Mouse (Mus musculus) limb, embryonic 11.5 days (tissue): ENCODE data around the gene 4930432K21Rik. TPM values are rescaled to one million over a fixed set of nuclear protein-coding genes. Genes with fewer than 3 reads are reported as not detected.

Experiments used
- ATAC-seq: fragments of 200-750 bp; cut with Nextera tagmentation; 2 replicates; pipeline ENCODE4 v1.8.0; 2017; ENCODE audit warnings: low read depth; ENCODE audit not compliant: insufficient number of reproducible peaks, low FRiP score, low TSS enrichment
- DNase-seq: peaks from one replicate; pipeline ENCODE4 v3.0.0-alpha.2; 2015; ENCODE audit warnings: low spot score
- H3K27ac ChIP-seq: fragments of 300-500 bp; sonication (generic); replicated peaks from 2 replicates; pipeline ENCODE4 v1.5.1; 2014; ENCODE audit warnings: low read depth, mild to moderate bottlenecking, low read length
- H3K27me3 ChIP-seq: fragments of 300-500 bp; sonication (generic); 2 replicates; pipeline ENCODE4 v1.6.1; 2014; ENCODE audit warnings: mild to moderate bottlenecking, low read length, mixed read lengths; ENCODE audit not compliant: control insufficient read depth, insufficient read depth
- H3K36me3 ChIP-seq: fragments of 300-500 bp; sonication (generic); 2 replicates; pipeline ENCODE4 v1.6.1; 2014; ENCODE audit warnings: mild to moderate bottlenecking, low read length, moderate library complexity, mixed read lengths; ENCODE audit not compliant: control insufficient read depth, insufficient read depth
- H3K4me1 ChIP-seq: fragments of 300-500 bp; sonication (generic); 2 replicates; pipeline ENCODE4 v1.6.1; 2014; ENCODE audit warnings: low read length, mixed read lengths; ENCODE audit not compliant: control insufficient read depth, insufficient read depth
- H3K4me2 ChIP-seq: fragments of 300-500 bp; sonication (generic); 2 replicates; pipeline ENCODE4 v1.6.1; 2014; ENCODE audit warnings: low read depth, mild to moderate bottlenecking, moderate library complexity; ENCODE audit not compliant: severe bottlenecking
- H3K4me3 ChIP-seq: fragments of 300-500 bp; sonication (generic); 2 replicates; pipeline ENCODE4 v1.5.1; 2014; ENCODE audit warnings: low read depth, low read length
- H3K9ac ChIP-seq: fragments of 300-500 bp; sonication (generic); 2 replicates; pipeline ENCODE4 v1.6.1; 2014; ENCODE audit warnings: mild to moderate bottlenecking, low read length
- H3K9me3 ChIP-seq: fragments of 300-500 bp; sonication (generic); 2 replicates; pipeline ENCODE4 v1.6.1; 2016; ENCODE audit warnings: low read length; ENCODE audit not compliant: control insufficient read depth
- WGBS: fragments of 180-500 bp; shearing (Covaris S2); extraction: QIAGEN DNeasy Blood & Tissue Kit; methylation state at CpG from one replicate; pipeline ENCODE4 v1.1.7; 2014; 5-methylcytosine and 5-hydroxymethylcytosine counted together
- polyA plus RNA-seq: library from polyadenylated mRNA; unstranded; fragments of >200 nt; fragmentation: Nextera tagmentation; extraction: Ambion mirVana; gene quantifications from 2 replicates; pipeline ENCODE4 v1.2.1, GENCODE M21; 2014

Gene 4930432K21Rik
- polyA plus RNA-seq, 1 experiment from 2014 or later = 0.61 TPM

GRCm38 (mm10) chr8:84106216-84107040 is 41.4 kb upstream of the 4930432K21Rik start:
- H3K27ac ChIP-seq = no peak overlapping the region
- peaks cover 19% of the 10 kb centered on the region for H3K4me1 ChIP-seq
- ATAC-seq (no peak), DNase-seq (no peak)
- H3K36me3 ChIP-seq = peaks cover 8% of the 10 kb centered on the region
- 91% methylated on average over 6 of the region's 6 CpGs for WGBS
- no peak overlapping the region for H3K4me2 ChIP-seq
- H3K9ac ChIP-seq = no peak overlapping the region
- H3K27me3 ChIP-seq = no peaks in the 10 kb centered on the region
- H3K4me3 ChIP-seq = no peak overlapping the region
- H3K9me3 ChIP-seq = no peaks in the 10 kb centered on the region

GRCm38 (mm10) chr8:84115646-84116045 is 32.2 kb upstream of the 4930432K21Rik start:
- H3K27me3 ChIP-seq = no peaks in the 10 kb centered on the region
- H3K9ac ChIP-seq = no peak overlapping the region
- no peaks in the 10 kb centered on the region for H3K4me1 ChIP-seq
- DNase-seq (no peak), ATAC-seq (no peak)
- H3K9me3 ChIP-seq = no peaks in the 10 kb centered on the region
- no peak overlapping the region for H3K27ac ChIP-seq
- no peak overlapping the region for H3K4me2 ChIP-seq
- H3K36me3 ChIP-seq = no peaks in the 10 kb centered on the region
- no peak overlapping the region for H3K4me3 ChIP-seq
- WGBS = 88% methylated on average over 6 of the region's 6 CpGs

- Histone ChIP-seq H3K9me3 (no peaks in the 10 kb centered on the region), H3K36me3 (no peaks in the 10 kb centered on the region), H3K27ac (no peak overlapping the region), H3K4me1 (peaks cover under 1% of the 10 kb centered on the region), H3K27me3 (no peaks in the 10 kb centered on the region), H3K4me3 (no peak overlapping the region), H3K9ac (no peak overlapping the region), H3K4me2 (no peak overlapping the region)
- 87% methylated on average over 3 of the region's 3 CpGs for WGBS
- DNase-seq = no peak
- ATAC-seq = no peak
These were observed 25.7 kb upstream of the 4930432K21Rik start for GRCm38 (mm10) chr8:84122151-84122550.

GRCm38 (mm10) chr8:84125656-84126055 is 22.2 kb upstream of the 4930432K21Rik start, which contains the start of gene Podnl1:
Gene Podnl1 (plus strand): TSS chr8:84125989.
- H3K9me3 ChIP-seq = no peaks in the 10 kb centered on the region
- H3K9ac ChIP-seq = no peak within 1 kb of the TSS
- H3K4me1 ChIP-seq = peaks cover 11% of the 10 kb centered on the region
- DNase-seq = no peak
- H3K4me3 ChIP-seq = no peak within 1 kb of the TSS
- H3K4me2 ChIP-seq = no peak within 1 kb of the TSS
- 75% methylated on average over 9 of the region's 9 CpGs for WGBS
- no peaks in the 10 kb centered on the region for H3K27me3 ChIP-seq
- no peak for ATAC-seq
- H3K36me3 ChIP-seq = no peaks in the 10 kb centered on the region
- no peak within 1 kb of the TSS for H3K27ac ChIP-seq

- Histone ChIP-seq H3K4me1 (peaks cover 11% of the 10 kb centered on the region), H3K9me3 (no peaks in the 10 kb centered on the region), H3K9ac (no peak overlapping the region), H3K27ac (no peak overlapping the region), H3K4me2 (no peak overlapping the region), H3K27me3 (no peaks in the 10 kb centered on the region), H3K4me3 (no peak overlapping the region), H3K36me3 (no peaks in the 10 kb centered on the region)
- ATAC-seq = no peak
- WGBS = 72% methylated on average over 2 of the region's 2 CpGs
- DNase-seq = no peak
These were observed 21.1 kb upstream of the 4930432K21Rik start for GRCm38 (mm10) chr8:84126742-84127141.

GRCm38 (mm10) chr8:84127202-84127901 is 20.5 kb upstream of the 4930432K21Rik start:
- Histone ChIP-seq H3K36me3 (0 out of 2 replicates have a peak, but pooled peaks cover 3% of the 10 kb centered on the region), H3K27ac (no peak overlapping the region; the same call in 1 of the 2 replicates), H3K4me2 (no peak overlapping the region), H3K27me3 (no peaks in the 10 kb centered on the region), H3K4me1 (peaks cover 11% of the 10 kb centered on the region), H3K9me3 (no peaks in the 10 kb centered on the region), H3K9ac (peak overlapping the region; percentile 22; the same call in 1 of the 2 replicates), H3K4me3 (no peak overlapping the region)
- WGBS = 54% methylated on average over 17 of the region's 17 CpGs
- no peak for DNase-seq
- ATAC-seq = no peak

- H3K27ac ChIP-seq = no peak overlapping the region
- DNase-seq = no peak
- ATAC-seq = no peak
These were observed 19.5 kb upstream of the 4930432K21Rik start for GRCm38 (mm10) chr8:84128277-84128676.

GRCm38 (mm10) chr8:84130806-84131205 is 17.0 kb upstream of the 4930432K21Rik start:
- Histone ChIP-seq H3K36me3 (peaks cover 13% of the 10 kb centered on the region), H3K27me3 (no peaks in the 10 kb centered on the region), H3K9ac (0 out of 2 replicates have a peak overlapping the region, but pooled peaks have one; percentile 7), H3K4me2 (0 out of 2 replicates have a peak overlapping the region, but pooled peaks have one; percentile 15), H3K4me1 (peaks cover 11% of the 10 kb centered on the region), H3K9me3 (no peaks in the 10 kb centered on the region), H3K27ac (no peak overlapping the region), H3K4me3 (no peak overlapping the region)
- DNase-seq = peak; percentile 27
- 41% methylated on average over 30 of the region's 30 CpGs for WGBS
- ATAC-seq = no peak

More at GRCm38 (mm10) chr8:84128277-84128676, 19.5 kb upstream of the 4930432K21Rik start:
- H3K9me3 ChIP-seq = no peaks in the 10 kb centered on the region
- 0 out of 2 replicates have a peak, but pooled peaks cover 3% of the 10 kb centered on the region for H3K36me3 ChIP-seq
- H3K4me3 ChIP-seq = no peak overlapping the region
- no peak overlapping the region for H3K4me2 ChIP-seq
- WGBS = 64% methylated on average over 8 of the region's 8 CpGs
- H3K9ac ChIP-seq = no peak overlapping the region
- peaks cover 11% of the 10 kb centered on the region for H3K4me1 ChIP-seq
- no peaks in the 10 kb centered on the region for H3K27me3 ChIP-seq
